8 mouse cellular contexts compared by ENCODE assay signal in the genomic region with DNA sequence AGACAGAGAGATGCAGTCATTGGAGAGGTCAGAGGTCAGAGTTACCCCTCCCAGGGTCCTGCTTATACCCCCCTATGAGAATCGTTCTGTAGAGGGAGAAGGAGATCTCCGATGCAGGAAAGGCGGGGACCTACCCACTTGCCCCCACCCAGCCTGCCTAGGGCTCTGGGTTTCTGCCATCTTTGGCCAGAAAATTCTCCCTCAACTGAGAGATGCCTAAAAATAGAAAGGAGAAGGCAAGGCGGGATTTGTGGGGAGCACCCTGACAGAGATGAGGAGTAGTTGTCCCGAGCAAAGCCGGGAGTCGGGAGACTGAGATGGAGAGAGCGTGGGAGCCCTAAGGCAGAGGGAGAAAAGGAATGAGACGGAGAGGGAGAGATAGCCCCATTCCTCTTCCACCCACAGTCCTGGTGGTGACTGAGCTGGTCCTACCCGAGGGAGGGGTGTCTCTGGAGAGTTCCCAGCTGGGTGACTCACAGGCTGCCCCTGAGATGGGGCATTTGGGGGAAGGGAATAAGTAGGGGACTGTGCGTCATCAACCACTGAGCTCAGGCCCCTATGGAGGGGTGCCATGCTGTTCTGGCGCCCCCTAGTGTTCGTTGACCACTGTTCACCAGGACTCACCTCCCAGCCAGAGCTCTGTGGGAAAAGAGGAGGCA. TPM values are rescaled to one million over a fixed set of nuclear protein-coding genes. Genes with fewer than 3 reads are reported as not detected.
DNase-seq lines count a peak whose midpoint lies in the region; ATAC-seq and TF ChIP-seq lines count a peak whose summit lies in the region.

No protein-coding gene starts in this region.

- 0 out of 2 replicates have a peak overlapping the region, but pooled peaks have one; percentile 0 for H3K4me3 ChIP-seq in forebrain, embryonic 10.5 days
- peak overlapping the region; percentile 32 for H3K4me3 ChIP-seq in heart, embryonic 15.5 days
- no peak overlapping the region for H3K4me3 ChIP-seq in liver, embryonic 14.5 days (ENCODE audit: insufficient read depth in 1 of 2, low read depth in 2 of 2, low read length in 2 of 2)
- no peak overlapping the region for H3K4me3 ChIP-seq in neural tube, embryonic 12.5 days
- no peak overlapping the region for H3K4me3 ChIP-seq in stomach, postnatal 0 days (ENCODE audit: low read depth, low read length)

- no peak for TF ChIP-seq EP300 in liver, embryonic 14.5 days (IDR thresholded peaks at IDR 0.05; ENCODE audit: low read depth)
- no peak for TF ChIP-seq EP300 in stomach, postnatal 0 days (optimal IDR thresholded peaks at IDR 0.05)

- ATAC-seq in heart, embryonic 15.5 days (replicated peaks; ENCODE audit: insufficient number of reproducible peaks, insufficient read depth, low FRiP score, low read depth), result peak; percentile 92
- peak; percentile 42 for ATAC-seq in liver, embryonic 14.5 days (ENCODE audit: insufficient read depth)
- ATAC-seq in neural tube, embryonic 12.5 days (ENCODE audit: low FRiP score, low read depth), result peak; percentile 92
- ATAC-seq in stomach, postnatal 0 days (ENCODE audit: low FRiP score, low TSS enrichment), result peak; percentile 92

- H3K4me2 ChIP-seq in heart, embryonic 15.5 days, result peak overlapping the region; percentile 59
- no peak overlapping the region for H3K4me2 ChIP-seq in liver, embryonic 14.5 days (ENCODE audit: low read depth)
- no peak overlapping the region for H3K4me2 ChIP-seq in neural tube, embryonic 12.5 days (replicated peaks)
- peak overlapping the region; percentile 34; the same call in 1 of the 2 replicates for H3K4me2 ChIP-seq in stomach, postnatal 0 days (replicated peaks; ENCODE audit: low read depth)

- peak; percentile 96 for TF ChIP-seq CTCF in liver, embryonic 14.5 days (IDR thresholded peaks at IDR 0.05; ENCODE audit: low read depth)
- peak; percentile 98 for TF ChIP-seq CTCF in stomach, postnatal 0 days (IDR thresholded peaks at IDR 0.05; ENCODE audit: low read depth)

- peak overlapping the region; percentile 36; the same call in 1 of the 2 replicates for H3K9ac ChIP-seq in heart, embryonic 15.5 days
- H3K9ac ChIP-seq in liver, embryonic 14.5 days (replicated peaks), result no peak overlapping the region
- H3K9ac ChIP-seq in neural tube, embryonic 12.5 days, result no peak overlapping the region
- H3K9ac ChIP-seq in stomach, postnatal 0 days (ENCODE audit: low read length), result no peak overlapping the region

- H3K36me3 ChIP-seq in forebrain, embryonic 10.5 days (replicated peaks), result peaks cover 9% of the 10 kb centered on the region; the same call in 1 of the 2 replicates
- H3K36me3 ChIP-seq in heart, embryonic 15.5 days, result 0 out of 2 replicates have a peak, but pooled peaks cover 3% of the 10 kb centered on the region
- no peaks in the 10 kb centered on the region for H3K36me3 ChIP-seq in liver, embryonic 14.5 days (replicated peaks; ENCODE audit: control insufficient read depth, insufficient read depth, low read depth)
- H3K36me3 ChIP-seq in neural tube, embryonic 12.5 days, result peaks cover 4% of the 10 kb centered on the region; the same call in 1 of the 2 replicates
- H3K36me3 ChIP-seq in stomach, postnatal 0 days (ENCODE audit: control insufficient read depth, insufficient read depth, low read length), result 0 out of 2 replicates have a peak, but pooled peaks cover 2% of the 10 kb centered on the region

- no peaks in the 10 kb centered on the region for H3K9me3 ChIP-seq in forebrain, embryonic 10.5 days
- no peaks in the 10 kb centered on the region for H3K9me3 ChIP-seq in heart, embryonic 15.5 days (replicated peaks)
- no peaks in the 10 kb centered on the region for H3K9me3 ChIP-seq in liver, embryonic 14.5 days (ENCODE audit: control insufficient read depth, low read length)
- H3K9me3 ChIP-seq in neural tube, embryonic 12.5 days, result no peaks in the 10 kb centered on the region
- H3K9me3 ChIP-seq in stomach, postnatal 0 days (ENCODE audit: control insufficient read depth, low read length), result no peaks in the 10 kb centered on the region

- peak overlapping the region; percentile 42 for H3K27ac ChIP-seq in forebrain, embryonic 10.5 days
- peak overlapping the region; percentile 74 for H3K27ac ChIP-seq in heart, embryonic 15.5 days
- no peak overlapping the region for H3K27ac ChIP-seq in liver, embryonic 14.5 days
- no peak overlapping the region for H3K27ac ChIP-seq in neural tube, embryonic 12.5 days
- peak overlapping the region; percentile 89 for H3K27ac ChIP-seq in stomach, postnatal 0 days (replicated peaks)

- H3K4me1 ChIP-seq in forebrain, embryonic 10.5 days, result peaks cover 7% of the 10 kb centered on the region
- peaks cover 13% of the 10 kb centered on the region for H3K4me1 ChIP-seq in heart, embryonic 15.5 days (replicated peaks)
- H3K4me1 ChIP-seq in liver, embryonic 14.5 days (replicated peaks; ENCODE audit: control insufficient read depth in 2 of 2, insufficient read depth in 2 of 2, low read length in 1 of 2), result peaks cover 0 to 7% of the 10 kb centered on the region in 2 experiments; a peak in 2 of 4 replicates
- H3K4me1 ChIP-seq in neural tube, embryonic 12.5 days, result peaks cover 4% of the 10 kb centered on the region; the same call in 1 of the 2 replicates
- H3K4me1 ChIP-seq in stomach, postnatal 0 days (replicated peaks; ENCODE audit: control insufficient read depth, insufficient read depth), result no peaks in the 10 kb centered on the region

- peak; percentile 85 for DNase-seq in CD4-positive, CD25-positive, alpha-beta regulatory T cell, adult 2 months (ENCODE audit: low read depth, low spot score)
- DNase-seq in c-Kit-negative CD71-positive TER-119-positive erythroid progenitor cells, embryonic 14.5 days (ENCODE audit: low read depth, low spot score), result peak; percentile 57
- DNase-seq in forebrain, embryonic 10.5 days (ENCODE audit: extremely low spot score, low spot score), result peak; percentile 78
- peak; percentile 83 to 89 for DNase-seq in kidney, postnatal 25 days
- DNase-seq in liver, embryonic 14.5 days (ENCODE audit: low read depth in 3 of 3, low spot score in 3 of 3), result peak; percentile 35 to 58 (median 43)
- DNase-seq in stomach, postnatal 0 days (ENCODE audit: low spot score), result peak; percentile 88

- H3K27me3 ChIP-seq in forebrain, embryonic 10.5 days (ENCODE audit: poor library complexity, severe bottlenecking), result no peaks in the 10 kb centered on the region
- H3K27me3 ChIP-seq in heart, embryonic 15.5 days, result no peaks in the 10 kb centered on the region
- no peaks in the 10 kb centered on the region for H3K27me3 ChIP-seq in liver, embryonic 14.5 days (ENCODE audit: control insufficient read depth, insufficient read depth, low read length)
- no peaks in the 10 kb centered on the region for H3K27me3 ChIP-seq in neural tube, embryonic 12.5 days (replicated peaks)
- H3K27me3 ChIP-seq in stomach, postnatal 0 days (ENCODE audit: control insufficient read depth, insufficient read depth, low read length), result no peaks in the 10 kb centered on the region

- 45% methylated on average over 13 of the region's 13 CpGs for WGBS in forebrain, embryonic 10.5 days
- 20% methylated on average over 13 of the region's 13 CpGs for WGBS in heart, embryonic 15.5 days
- WGBS in liver, embryonic 14.5 days (ENCODE audit: insufficient replicate concordance), result 32% methylated on average over 13 of the region's 13 CpGs
- whole genome bisulfite sequencing in neural tube, embryonic 12.5 days, result 47% methylated on average over 13 of the region's 13 CpGs
- WGBS in stomach, postnatal 0 days, result 20% methylated on average over 13 of the region's 13 CpGs

RNA-seq across cellular contexts. Expression of gene Kank2, which starts 5.6 kb away (rescaled TPM):
- polyA plus RNA-seq in forebrain, embryonic 10.5 days (2016; fragmentation: Nextera tagmentation; extraction: Ambion mirVana), result 8.6 and 8.9 TPM in 2 replicates
- 20.0 and 26.3 TPM in 2 replicates for polyA plus RNA-seq in heart, embryonic 15.5 days (2015; fragmentation: Nextera tagmentation; extraction: Ambion mirVana)
- 3.9 and 4.2 TPM in 2 replicates for polyA plus RNA-seq in liver, embryonic 14.5 days (2012; rRNA removed)
- polyA plus RNA-seq in liver, embryonic 14.5 days (2014; fragmentation: Nextera tagmentation; extraction: Ambion mirVana), result 1.2 and 1.4 TPM in 2 replicates
- polyA plus RNA-seq in neural tube, embryonic 12.5 days (2016; fragmentation: Nextera tagmentation; extraction: Ambion mirVana), result 7.2 and 8.5 TPM in 2 replicates
- polyA plus RNA-seq in stomach, postnatal 0 days (2015; fragmentation: Nextera tagmentation; extraction: Ambion mirVana), result 7.3 and 7.5 TPM in 2 replicates

RNA-seq across cellular contexts. Expression of gene Angptl8, which starts 31.2 kb away (rescaled TPM):
- polyA plus RNA-seq in forebrain, embryonic 10.5 days (2016; fragmentation: Nextera tagmentation; extraction: Ambion mirVana), result 0.62 and 0.94 TPM in 2 replicates
- polyA plus RNA-seq in heart, embryonic 15.5 days (2015; fragmentation: Nextera tagmentation; extraction: Ambion mirVana), result 1.2 and 2.1 TPM in 2 replicates
- polyA plus RNA-seq in liver, embryonic 14.5 days (2012; rRNA removed), result 20.4 and 26.8 TPM in 2 replicates
- polyA plus RNA-seq in liver, embryonic 14.5 days (2014; fragmentation: Nextera tagmentation; extraction: Ambion mirVana), result 19.6 and 20.3 TPM in 2 replicates
- polyA plus RNA-seq in neural tube, embryonic 12.5 days (2016; fragmentation: Nextera tagmentation; extraction: Ambion mirVana), result 0.53 TPM in 1 of 2 replicates, not detected in the other
- 2.1 and 2.2 TPM in 2 replicates for polyA plus RNA-seq in stomach, postnatal 0 days (2015; fragmentation: Nextera tagmentation; extraction: Ambion mirVana)

RNA-seq across cellular contexts. Expression of gene Spc24, which starts 44.0 kb away (rescaled TPM):
- polyA plus RNA-seq in forebrain, embryonic 10.5 days (2016; fragmentation: Nextera tagmentation; extraction: Ambion mirVana), result 196 and 197 TPM in 2 replicates
- polyA plus RNA-seq in heart, embryonic 15.5 days (2015; fragmentation: Nextera tagmentation; extraction: Ambion mirVana), result 69.6 and 88.1 TPM in 2 replicates
- polyA plus RNA-seq in liver, embryonic 14.5 days (2012; rRNA removed), result 37.4 and 52.4 TPM in 2 replicates
- polyA plus RNA-seq in liver, embryonic 14.5 days (2014; fragmentation: Nextera tagmentation; extraction: Ambion mirVana), result 89.5 and 92.2 TPM in 2 replicates
- polyA plus RNA-seq in neural tube, embryonic 12.5 days (2016; fragmentation: Nextera tagmentation; extraction: Ambion mirVana), result 59.9 and 73.5 TPM in 2 replicates
- polyA plus RNA-seq in stomach, postnatal 0 days (2015; fragmentation: Nextera tagmentation; extraction: Ambion mirVana), result 29.2 and 31.2 TPM in 2 replicates

RNA-seq across cellular contexts. Expression of gene Dock6, which starts 48.3 kb away (rescaled TPM):
- 24.2 and 24.7 TPM in 2 replicates for polyA plus RNA-seq in forebrain, embryonic 10.5 days (2016; fragmentation: Nextera tagmentation; extraction: Ambion mirVana)
- 38.3 and 54.7 TPM in 2 replicates for polyA plus RNA-seq in heart, embryonic 15.5 days (2015; fragmentation: Nextera tagmentation; extraction: Ambion mirVana)
- polyA plus RNA-seq in liver, embryonic 14.5 days (2012; rRNA removed), result 6.7 and 9.0 TPM in 2 replicates
- 2.1 and 3.4 TPM in 2 replicates for polyA plus RNA-seq in liver, embryonic 14.5 days (2014; fragmentation: Nextera tagmentation; extraction: Ambion mirVana)
- 26.2 and 26.9 TPM in 2 replicates for polyA plus RNA-seq in neural tube, embryonic 12.5 days (2016; fragmentation: Nextera tagmentation; extraction: Ambion mirVana)
- polyA plus RNA-seq in stomach, postnatal 0 days (2015; fragmentation: Nextera tagmentation; extraction: Ambion mirVana), result 13.5 and 14.1 TPM in 2 replicates

Comparison
In these comparisons a context has a peak if more than half of its experiments do, and no peak if none do; other contexts are left out.
1. H3K27ac ChIP-seq: peak in forebrain, embryonic 10.5 days (single experiment), heart, embryonic 15.5 days (single experiment) and stomach, postnatal 0 days (single experiment); none in liver, embryonic 14.5 days (single experiment) and neural tube, embryonic 12.5 days (single experiment).
2. H3K4me3 ChIP-seq: peak in forebrain, embryonic 10.5 days (single experiment) and heart, embryonic 15.5 days (single experiment); none in liver, embryonic 14.5 days (0 of 2), neural tube, embryonic 12.5 days (single experiment) and stomach, postnatal 0 days (single experiment).
3. ATAC-seq: peak in every context shown above with its lines; median percentile 92 in heart, embryonic 15.5 days; 92 in neural tube, embryonic 12.5 days; 92 in stomach, postnatal 0 days; 42 in liver, embryonic 14.5 days.
4. H3K4me2 ChIP-seq: peak in heart, embryonic 15.5 days (single experiment) and stomach, postnatal 0 days (single experiment); none in liver, embryonic 14.5 days (single experiment) and neural tube, embryonic 12.5 days (single experiment).
5. Peak in every context shown above with its lines, with median percentiles within 50 percentile points of each other: DNase-seq.